Mouse (Mus musculus): ENCODE results near the gene Ifi35.
"Not testable (repeated sequence)": the region's sequence is repeated elsewhere in the genome, so short reads cannot be mapped to it uniquely, and the experiment has no call there.

Gene Ifi35

GRCm38 (mm10) chr11:101468731-101469130, 20.5 kb downstream of the Ifi35 start:
- no peak for DNase-seq (ENCODE audit: low read depth, low spot score)

- no peak for DNase-seq (ENCODE audit: low read depth, low spot score)
Measured at GRCm38 (mm10) chr11:101469155-101469554, 20.9 kb downstream of the Ifi35 start.

GRCm38 (mm10) chr11:101470206-101470605, 22.0 kb downstream of the Ifi35 start:
- peak; percentile 71 for DNase-seq (ENCODE audit: low read depth, low spot score)

GRCm38 (mm10) chr11:101471926-101472325, 23.7 kb downstream of the Ifi35 start:
- no peak for DNase-seq (ENCODE audit: low read depth, low spot score)

- DNase-seq (ENCODE audit: low read depth, low spot score) = no peak
Measured at GRCm38 (mm10) chr11:101472336-101472735, 24.1 kb downstream of the Ifi35 start.

- not testable (repeated sequence) for DNase-seq (ENCODE audit: low read depth, low spot score)
Measured at GRCm38 (mm10) chr11:101473686-101474085, 25.5 kb downstream of the Ifi35 start.

- DNase-seq (ENCODE audit: low read depth, low spot score) = no peak
Measured at GRCm38 (mm10) chr11:101474298-101474697, 26.1 kb downstream of the Ifi35 start.

GRCm38 (mm10) chr11:101476361-101476760, 28.2 kb downstream of the Ifi35 start:
- not testable (repeated sequence) for DNase-seq (ENCODE audit: low read depth, low spot score)

- DNase-seq (ENCODE audit: low read depth, low spot score) = no peak
Measured at GRCm38 (mm10) chr11:101477194-101477551, 29.0 kb downstream of the Ifi35 start.

- DNase-seq (ENCODE audit: low read depth, low spot score) = no peak
Measured at GRCm38 (mm10) chr11:101477552-101478211, 29.5 kb downstream of the Ifi35 start.

GRCm38 (mm10) chr11:101479171-101479635, 31.0 kb downstream of the Ifi35 start:
- DNase-seq (ENCODE audit: low read depth, low spot score) = peak; percentile 79

- DNase-seq (ENCODE audit: low read depth, low spot score) = no peak
Measured at GRCm38 (mm10) chr11:101480912-101481311, 32.7 kb downstream of the Ifi35 start.

GRCm38 (mm10) chr11:101483804-101484203, 35.6 kb downstream of the Ifi35 start:
- no peak for DNase-seq (ENCODE audit: low read depth, low spot score)

- DNase-seq (ENCODE audit: low read depth, low spot score) = no peak
Measured at GRCm38 (mm10) chr11:101484245-101484644, 36.0 kb downstream of the Ifi35 start.

GRCm38 (mm10) chr11:101484814-101485213, 36.6 kb downstream of the Ifi35 start:
- no peak for DNase-seq (ENCODE audit: low read depth, low spot score)

- DNase-seq (ENCODE audit: low read depth, low spot score) = no peak
Measured at GRCm38 (mm10) chr11:101485509-101486028, 37.4 kb downstream of the Ifi35 start.

GRCm38 (mm10) chr11:101486126-101486525, 37.9 kb downstream of the Ifi35 start:
- no peak for DNase-seq (ENCODE audit: low read depth, low spot score)

- no peak for DNase-seq (ENCODE audit: low read depth, low spot score)
Measured at GRCm38 (mm10) chr11:101506269-101506780, 58.1 kb downstream of the Ifi35 start.

- no peak for DNase-seq (ENCODE audit: low read depth, low spot score)
Measured at GRCm38 (mm10) chr11:101507090-101507489, 58.9 kb downstream of the Ifi35 start.
